Mouse (Mus musculus): ENCODE measurements around the gene 4930415O20Rik.

4930415O20Rik gene

DNA sequence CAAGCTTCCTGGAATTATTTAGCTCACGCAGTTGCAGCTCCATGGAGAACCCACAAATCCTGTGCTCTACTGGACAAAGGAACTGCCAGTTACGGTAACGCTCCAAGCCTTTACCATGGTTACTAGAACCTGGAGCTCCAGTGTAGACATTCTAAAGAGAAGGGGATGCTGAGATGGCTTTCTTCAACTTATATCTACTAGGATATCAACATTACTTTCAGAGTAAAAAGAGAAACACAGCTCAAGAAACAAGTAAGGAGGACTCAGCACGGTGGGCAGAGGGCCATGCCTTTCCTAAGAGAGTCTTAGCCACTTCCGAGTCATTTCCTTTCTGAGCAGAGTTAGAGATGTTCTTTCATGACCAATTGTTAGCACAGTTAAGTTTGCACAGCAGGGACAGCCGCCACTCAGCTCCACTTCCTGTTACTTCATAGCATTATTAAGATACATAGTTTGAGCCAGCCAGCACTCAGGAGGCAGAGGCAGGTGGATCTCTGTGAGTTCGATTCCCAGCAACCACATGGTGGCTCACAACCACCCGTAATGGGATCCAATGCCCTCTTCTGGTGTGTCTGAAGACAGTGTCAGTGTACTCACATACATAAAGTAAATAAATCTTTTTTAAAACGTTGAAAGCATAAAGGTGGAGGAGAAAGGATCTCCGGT is at the start of gene 4930415O20Rik, which contains the start of gene Ccnt1:
Gene 4930415O20Rik, plus strand, starts transcription at position 132 of the 666 bp plus-strand sequence.
Gene Ccnt1, minus strand, starts transcription at position 51 of the 666 bp plus-strand sequence.
- no peak for ATAC-seq (ENCODE audit: insufficient number of reproducible peaks, low FRiP score, low TSS enrichment)

DNA sequence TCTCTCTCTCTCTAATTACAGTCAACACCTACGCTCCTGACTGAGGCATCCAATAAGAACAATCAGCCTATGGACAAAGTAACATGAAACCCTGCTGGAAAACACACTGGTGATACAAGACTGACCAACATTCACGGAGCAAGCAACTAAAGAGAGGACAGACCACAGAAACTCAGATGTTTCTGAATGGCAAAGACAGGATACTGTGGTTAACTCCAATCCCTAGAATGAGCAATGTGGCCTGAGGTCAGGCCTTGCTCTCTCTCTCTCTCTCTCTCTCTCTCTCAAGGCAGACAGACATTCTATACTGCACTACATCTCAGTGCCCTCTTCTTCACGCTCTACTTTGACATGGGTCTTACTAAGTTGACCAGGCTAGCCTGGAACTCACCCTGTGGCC is 49.6 kb upstream of the 4930415O20Rik start:
- ATAC-seq (ENCODE audit: insufficient number of reproducible peaks, low FRiP score, low TSS enrichment) = no peak

DNA sequence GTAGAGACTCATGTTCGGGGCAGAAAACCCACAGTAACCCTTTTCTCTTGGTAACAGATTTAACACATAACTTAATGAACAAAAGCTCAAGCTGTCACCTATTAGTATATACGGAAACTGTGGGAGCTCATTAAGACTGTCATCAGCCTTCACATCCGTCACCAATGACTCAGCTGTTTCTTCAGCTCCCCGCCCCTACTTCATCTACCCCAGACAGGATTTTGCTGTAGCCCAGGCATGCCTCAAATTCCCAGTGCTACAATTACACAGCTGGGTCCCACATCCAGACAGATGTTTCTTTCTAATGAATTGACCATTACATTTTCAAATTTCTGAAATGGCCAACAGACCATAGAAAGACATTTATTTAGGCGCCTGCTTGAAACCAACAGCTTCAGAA is 44.7 kb upstream of the 4930415O20Rik start:
- ATAC-seq (ENCODE audit: insufficient number of reproducible peaks, low FRiP score, low TSS enrichment) = no peak

DNA sequence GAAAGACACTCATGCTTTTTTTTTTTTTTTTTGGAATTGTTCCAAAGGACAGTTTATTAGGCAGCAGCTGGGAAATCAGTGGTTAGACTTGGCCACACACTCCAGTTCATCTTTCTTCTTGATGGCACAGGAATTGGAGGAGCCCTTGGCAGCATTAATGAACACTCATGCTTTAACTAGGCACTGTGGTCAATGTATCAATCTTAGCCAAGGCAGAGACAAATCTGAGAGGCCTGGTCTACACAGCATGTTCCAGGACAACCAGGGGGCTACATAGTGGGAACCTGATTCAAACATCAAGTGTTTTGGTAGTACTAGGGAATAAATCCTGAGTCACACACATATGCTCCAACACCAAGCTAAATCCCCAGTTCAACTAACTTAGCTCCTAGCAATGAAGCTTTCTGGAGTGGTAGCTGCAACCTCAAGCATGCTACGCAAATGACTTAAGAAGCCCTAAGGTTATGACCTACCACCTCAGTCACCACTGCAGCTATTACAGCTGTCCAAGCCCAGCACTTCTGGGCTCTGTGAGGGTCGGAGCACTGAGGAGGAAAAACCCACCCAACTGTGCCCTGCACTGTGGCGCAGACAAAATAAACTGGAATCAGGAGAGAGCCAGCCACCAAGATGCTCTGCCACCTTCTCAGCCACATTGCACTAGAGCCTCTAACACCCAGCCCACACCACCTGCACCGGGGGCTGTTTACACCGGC is 43.6 kb upstream of the 4930415O20Rik start:
- no peak for ATAC-seq (ENCODE audit: insufficient number of reproducible peaks, low FRiP score, low TSS enrichment)

DNA sequence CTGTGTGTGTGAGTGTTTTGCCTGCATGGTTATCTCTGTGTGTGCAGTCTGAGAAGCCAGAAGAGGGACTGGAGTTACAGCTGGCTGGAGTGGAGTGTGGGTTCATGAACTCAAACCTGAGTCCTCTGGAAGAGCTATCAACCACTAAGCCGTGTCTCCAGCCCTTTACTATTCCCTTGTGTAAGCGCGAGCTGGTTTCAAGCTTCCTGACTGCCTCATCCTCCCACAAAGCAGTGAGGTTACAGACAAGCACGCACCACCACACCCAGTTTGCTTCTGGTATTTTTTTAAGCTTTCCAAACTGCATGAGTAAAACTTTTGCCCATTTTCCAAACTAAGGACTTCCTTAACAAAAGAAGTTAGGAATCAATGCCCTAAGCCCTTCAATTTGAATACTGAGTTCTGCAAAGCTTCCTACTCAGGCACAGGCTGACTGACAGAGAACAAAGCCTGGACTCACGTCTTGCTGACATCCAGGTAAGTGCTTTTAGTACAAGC is 42.7 kb upstream of the 4930415O20Rik start:
- ATAC-seq (ENCODE audit: insufficient number of reproducible peaks, low FRiP score, low TSS enrichment) = no peak

DNA sequence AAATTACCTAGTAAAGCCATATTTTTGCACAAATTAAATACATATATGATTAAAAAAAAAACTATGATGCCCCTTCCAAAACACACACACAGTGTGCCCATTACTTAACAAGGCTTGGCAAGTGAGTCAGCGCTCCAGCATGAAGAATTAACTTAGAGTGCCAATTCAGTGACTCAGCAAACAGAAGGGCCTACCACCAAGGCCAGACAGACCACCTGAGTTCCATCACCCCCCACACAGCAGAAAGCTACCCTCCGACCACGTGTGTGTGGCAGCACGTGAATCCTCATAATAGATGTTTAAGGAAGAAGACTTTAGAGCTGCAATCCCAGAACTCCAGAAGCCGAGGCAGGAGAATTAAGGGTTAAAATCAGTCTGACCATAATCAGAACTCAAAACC is 38.5 kb upstream of the 4930415O20Rik start:
- no peak for ATAC-seq (ENCODE audit: insufficient number of reproducible peaks, low FRiP score, low TSS enrichment)

DNA sequence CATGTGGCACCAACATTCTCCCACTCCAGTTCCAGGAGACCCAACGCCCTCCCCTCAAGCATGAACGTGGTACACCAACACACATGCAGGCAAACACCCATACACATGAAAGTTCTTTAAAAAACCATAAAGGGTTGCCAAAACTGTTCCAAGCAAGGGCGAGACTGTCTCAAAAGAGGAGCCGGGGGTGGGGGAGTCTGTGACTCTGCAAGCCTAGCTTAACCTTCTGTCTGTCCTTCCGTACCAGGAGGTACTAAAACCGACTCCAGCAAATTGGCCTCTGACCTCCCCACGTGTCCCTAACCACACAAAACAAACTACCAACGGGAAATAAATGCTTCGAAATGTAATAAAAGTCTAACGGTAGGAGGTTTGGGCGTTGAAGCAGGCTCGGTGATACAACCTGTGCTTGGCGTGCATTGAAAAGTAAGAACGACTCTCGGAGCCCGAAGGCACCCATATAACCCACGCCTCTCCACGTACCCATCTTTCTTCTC is 37.7 kb upstream of the 4930415O20Rik start:
- ATAC-seq (ENCODE audit: insufficient number of reproducible peaks, low FRiP score, low TSS enrichment) = no peak

DNA sequence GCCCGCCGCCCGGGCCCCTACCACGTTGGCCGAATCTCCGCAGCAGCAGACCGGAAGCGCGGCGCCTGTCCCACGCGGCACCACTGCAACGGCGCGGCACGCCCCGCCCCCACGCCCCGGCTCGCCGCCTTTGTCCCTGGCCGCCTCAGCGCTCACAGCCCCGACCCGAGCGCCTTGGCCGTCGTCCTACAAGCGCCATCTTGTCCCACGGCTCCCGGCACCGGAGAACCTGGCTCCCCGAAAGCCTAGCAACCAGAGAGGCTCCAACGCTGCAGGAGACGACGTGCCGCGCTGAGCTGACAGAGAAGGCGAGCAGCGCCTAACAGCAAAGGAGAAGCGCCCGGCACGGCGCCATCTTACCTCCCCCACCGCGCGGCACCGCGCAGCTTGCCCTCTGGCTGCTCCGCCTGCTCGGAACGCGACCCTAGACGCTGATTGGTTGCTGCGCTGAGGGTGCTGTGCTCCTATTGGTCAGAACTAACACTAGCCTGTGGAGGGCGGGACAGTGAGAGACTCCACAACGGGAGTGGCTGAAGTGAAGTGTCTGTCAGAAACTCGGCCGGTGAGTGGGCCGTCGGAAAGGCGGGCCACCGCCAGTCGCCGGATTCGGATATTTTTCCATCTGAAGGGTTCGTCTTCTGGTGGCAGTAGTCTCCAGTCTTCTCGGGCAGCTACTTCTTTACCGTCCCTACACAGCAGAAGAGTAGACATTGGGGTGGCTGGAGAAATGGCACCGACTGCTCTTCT is 36.8 kb upstream of the 4930415O20Rik start, which contains the start of gene Kansl2:
Gene Kansl2, minus strand, starts transcription at position 384 of the 747 bp plus-strand sequence.
- ATAC-seq (ENCODE audit: insufficient number of reproducible peaks, low FRiP score, low TSS enrichment) = peak; percentile 100

DNA sequence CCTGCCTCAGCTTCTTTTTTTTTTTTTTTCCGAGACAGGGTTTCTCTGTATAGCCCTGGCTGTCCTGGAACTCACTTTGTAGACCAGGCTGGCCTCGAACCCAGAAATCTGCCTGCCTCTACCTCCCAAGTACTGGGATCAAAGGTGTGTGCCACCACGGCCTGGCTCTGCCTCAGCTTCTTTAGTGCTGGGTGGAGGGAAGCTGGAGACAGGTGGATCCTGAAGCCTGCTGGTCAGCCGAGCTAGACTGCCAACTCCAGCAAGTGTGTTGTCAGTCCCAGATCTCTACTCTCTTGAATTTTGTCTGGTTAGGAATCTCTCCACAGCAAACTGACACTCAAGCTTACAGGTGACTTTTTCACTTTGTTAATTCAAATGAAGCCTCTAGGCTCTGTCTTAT is 34.9 kb upstream of the 4930415O20Rik start:
- ATAC-seq (ENCODE audit: insufficient number of reproducible peaks, low FRiP score, low TSS enrichment) = no peak

DNA sequence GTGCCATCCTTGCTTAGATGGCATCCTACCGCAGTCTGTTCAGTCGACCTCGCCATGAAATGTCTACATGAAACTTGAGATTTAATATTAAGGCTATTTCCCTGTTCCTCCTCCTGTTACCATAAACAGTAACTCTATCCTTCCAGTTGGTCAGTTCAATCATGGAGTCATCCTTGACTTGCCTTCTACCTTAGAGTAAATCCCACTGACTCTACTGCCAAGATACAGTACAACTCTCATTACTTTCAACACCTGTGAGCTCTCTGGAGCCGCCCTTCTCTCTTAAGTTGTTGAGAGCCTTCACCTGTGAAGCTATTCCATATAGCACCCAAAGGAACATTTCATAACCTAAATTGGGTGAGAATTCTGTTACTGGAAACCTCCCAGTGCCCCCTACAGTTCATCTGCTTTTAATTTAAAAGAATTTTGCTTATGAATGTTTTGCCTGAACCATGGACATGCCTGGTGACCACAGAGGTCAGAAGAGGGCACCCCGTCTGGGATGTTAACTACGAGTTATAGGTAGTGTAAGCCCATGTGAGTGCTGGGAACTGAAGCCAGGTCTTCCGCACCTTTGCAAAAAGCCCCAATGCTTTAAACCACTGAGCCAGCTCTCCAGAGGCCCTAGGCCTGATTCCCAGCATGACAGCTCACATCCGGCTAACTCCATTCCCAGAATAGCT is 33.8 kb upstream of the 4930415O20Rik start:
- ATAC-seq (ENCODE audit: insufficient number of reproducible peaks, low FRiP score, low TSS enrichment) = no peak

DNA sequence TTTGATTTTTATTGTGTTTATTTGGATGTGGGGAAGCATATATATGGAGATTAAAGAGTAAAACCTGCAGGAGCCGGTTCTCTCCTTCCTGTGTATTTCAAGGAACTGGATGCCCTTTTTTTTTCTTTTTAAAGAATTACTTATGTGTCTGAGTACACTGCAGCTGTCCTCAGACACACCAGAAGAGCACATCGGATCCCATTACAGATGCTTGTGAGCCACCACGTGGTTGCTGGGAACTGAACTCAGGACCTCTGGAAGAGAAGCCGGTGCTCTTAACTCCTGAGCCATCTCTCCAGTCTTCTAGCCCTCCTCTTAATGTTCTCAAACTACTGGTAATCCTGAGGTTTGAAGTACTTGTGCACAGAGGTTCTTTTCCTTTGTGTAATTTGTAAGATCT is 32.9 kb upstream of the 4930415O20Rik start:
- no peak for ATAC-seq (ENCODE audit: insufficient number of reproducible peaks, low FRiP score, low TSS enrichment)

DNA sequence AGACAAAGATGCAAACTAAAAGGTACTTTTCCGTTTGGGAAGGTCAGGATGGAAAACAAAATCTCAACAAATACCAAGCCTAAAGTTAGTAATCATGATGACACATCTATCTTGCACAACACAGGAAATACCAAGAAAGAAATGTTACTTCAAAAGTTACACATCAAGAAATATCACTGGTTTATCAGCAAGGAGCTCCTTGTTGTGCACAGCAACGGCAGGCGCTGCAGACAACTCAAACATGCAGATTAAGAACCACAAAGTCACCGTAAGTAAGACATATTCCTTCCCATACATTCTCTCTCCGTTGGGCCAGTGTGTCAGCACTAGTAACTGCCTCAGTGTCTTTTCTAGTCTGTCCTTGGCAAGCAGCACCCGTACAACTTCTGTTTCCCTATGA is 29.7 kb upstream of the 4930415O20Rik start:
- ATAC-seq (ENCODE audit: insufficient number of reproducible peaks, low FRiP score, low TSS enrichment) = no peak

DNA sequence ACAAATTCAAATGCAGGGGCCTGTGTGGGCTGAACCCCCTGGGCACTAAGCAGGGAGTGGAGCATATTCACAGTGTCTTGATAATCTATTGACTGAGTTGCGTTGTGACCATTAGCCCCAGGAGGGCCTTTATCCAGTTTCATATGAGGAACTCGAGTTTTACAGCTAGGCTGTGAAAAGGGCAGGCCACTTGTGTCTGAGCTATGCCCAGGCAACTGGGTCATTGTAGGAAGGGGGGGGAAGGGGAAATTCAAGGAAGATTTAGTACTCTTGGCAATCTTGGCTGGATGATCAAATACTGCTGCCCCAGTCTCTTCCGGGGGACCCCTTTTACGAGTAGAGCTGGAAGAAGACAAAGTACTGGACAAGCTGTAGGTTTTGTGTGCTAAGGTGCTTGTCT is 27.5 kb upstream of the 4930415O20Rik start:
- no peak for ATAC-seq (ENCODE audit: insufficient number of reproducible peaks, low FRiP score, low TSS enrichment)

DNA sequence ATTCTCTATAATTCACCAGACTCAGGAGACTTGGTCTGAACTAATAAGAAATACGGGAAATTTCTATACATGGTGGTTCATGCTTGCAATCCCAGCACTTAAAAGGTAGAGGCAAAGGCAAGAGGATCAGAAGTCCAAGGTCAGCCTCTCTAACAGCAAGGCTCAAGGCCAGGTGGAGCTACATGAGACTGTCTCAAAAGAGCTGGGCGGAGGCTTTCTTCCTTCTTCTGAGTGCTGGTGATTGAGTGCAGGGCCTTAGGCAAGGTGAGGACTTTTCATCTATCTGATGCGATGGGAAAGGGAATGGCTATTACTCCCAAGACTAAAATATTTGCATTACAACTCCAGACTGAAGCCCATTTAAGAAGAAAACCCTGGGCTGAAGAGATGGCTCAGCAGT is 25.7 kb upstream of the 4930415O20Rik start:
- ATAC-seq (ENCODE audit: insufficient number of reproducible peaks, low FRiP score, low TSS enrichment) = no peak

DNA sequence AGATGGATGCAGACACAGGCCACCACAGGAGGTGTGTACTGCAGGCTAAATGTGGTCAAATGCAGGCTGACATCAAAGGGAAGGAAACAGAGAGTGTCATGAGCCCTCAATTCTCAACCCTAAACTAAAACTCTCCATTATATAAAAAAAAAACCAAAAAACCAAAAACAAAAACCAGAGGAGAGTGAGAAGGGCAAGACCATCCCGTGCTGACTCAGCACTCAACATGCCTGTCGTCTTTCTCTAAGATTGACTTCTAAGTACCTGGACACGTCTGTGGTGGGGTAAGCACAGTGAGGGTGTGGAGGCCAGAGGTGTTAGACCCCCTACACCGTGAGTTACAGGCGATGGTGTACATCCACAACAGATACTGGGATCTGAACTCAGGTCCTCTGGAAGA is 24.0 kb upstream of the 4930415O20Rik start:
- ATAC-seq (ENCODE audit: insufficient number of reproducible peaks, low FRiP score, low TSS enrichment) = no peak

DNA sequence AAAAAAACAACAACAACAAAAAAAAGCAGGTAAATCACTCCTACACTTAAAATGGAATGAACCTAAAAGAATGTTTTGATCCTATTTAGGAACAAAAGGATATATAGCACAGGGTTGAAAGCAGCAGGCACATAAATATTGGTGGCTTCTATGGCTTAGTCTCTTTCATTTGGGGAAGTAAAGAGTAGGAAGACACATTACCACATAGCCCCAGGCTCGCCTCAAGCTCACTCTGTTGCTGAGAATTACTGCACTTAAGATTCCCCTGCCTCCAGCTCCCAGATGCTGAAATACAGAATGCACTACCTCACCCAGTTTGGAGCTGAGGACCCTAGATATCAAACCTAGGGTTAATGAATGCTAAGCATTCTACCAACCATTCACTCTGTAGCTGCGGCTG is 18.0 kb upstream of the 4930415O20Rik start:
- no peak for ATAC-seq (ENCODE audit: insufficient number of reproducible peaks, low FRiP score, low TSS enrichment)

DNA sequence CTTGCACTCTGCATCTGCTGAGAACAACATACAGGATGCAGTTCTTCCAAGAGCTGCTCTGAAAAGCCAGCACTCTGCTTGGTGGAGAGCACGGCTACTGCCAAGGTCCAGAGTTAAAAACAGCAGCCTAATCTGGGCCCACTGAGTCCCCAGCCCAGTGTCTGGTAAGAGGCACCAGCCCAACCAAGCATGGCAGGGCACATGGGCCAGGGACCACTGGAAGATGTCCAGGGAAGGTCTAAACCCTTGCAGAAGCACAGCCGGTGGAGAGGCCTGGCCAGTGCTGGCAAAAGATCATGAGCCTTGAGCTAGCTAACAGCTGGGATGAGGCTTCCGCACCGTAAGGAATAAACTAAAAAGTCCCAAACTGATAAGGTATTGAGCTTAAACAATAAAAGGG is 14.9 kb upstream of the 4930415O20Rik start:
- no peak for ATAC-seq (ENCODE audit: insufficient number of reproducible peaks, low FRiP score, low TSS enrichment)

DNA sequence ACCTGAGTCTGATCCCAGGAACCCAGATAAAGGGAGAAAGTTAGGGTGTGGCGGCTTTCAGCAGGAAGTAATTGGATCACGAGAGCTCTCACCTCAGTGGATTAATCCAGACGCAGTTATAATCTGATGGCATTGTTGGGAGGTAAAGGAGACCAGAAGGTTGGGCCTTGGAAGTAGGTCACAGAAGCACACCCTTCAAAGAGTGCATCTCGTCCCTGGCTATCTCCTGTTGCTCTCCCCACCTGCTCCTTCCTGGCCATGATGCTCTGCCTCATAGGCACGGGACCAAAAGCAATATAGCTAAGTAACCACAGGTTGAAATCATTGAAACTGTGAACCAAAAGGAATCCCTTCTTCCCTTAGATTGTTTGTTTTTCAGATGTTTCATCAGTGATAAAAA is 13.6 kb upstream of the 4930415O20Rik start:
- no peak for ATAC-seq (ENCODE audit: insufficient number of reproducible peaks, low FRiP score, low TSS enrichment)

DNA sequence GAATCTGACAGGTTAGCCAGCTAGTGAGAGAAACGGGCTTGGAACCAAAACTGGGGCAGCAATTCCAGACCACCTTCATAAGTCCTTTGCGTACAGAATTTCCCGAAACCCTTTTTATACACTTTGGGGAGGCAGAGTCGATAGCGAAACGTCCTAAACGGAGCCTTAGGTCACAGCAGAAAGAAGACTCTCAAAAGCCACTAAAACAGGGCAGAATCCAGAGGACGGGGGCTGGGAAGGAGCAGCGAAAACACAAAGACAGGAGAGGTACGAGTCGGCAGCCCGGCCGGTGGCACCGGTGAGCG is 3.9 kb upstream of the 4930415O20Rik start:
- ATAC-seq (ENCODE audit: insufficient number of reproducible peaks, low FRiP score, low TSS enrichment) = no peak

Data from cerebellum, adult (tissue).